Mouse (Mus musculus) CD4-positive helper T cell, adult 2 months (primary cell): ENCODE measurements at regions not wholly inside any gene's neighbourhood (a gene's known extent, or its start where the extent isn't known, plus 50 kb on each side); places are given as distances from the start of the nearest gene placed in this dataset.

Experiments
- DNase-seq: peaks from one replicate; pipeline ENCODE4 v3.0.0-alpha.2; 2012; ENCODE audit warnings: low read depth, missing footprints, low spot score

GRCm38 (mm10) chr16:21318640-21319365 is 104.1 kb upstream of the Vps8 start:
- DNase-seq, result no peak

- DNase-seq, result no peak
Observed at GRCm38 (mm10) chr16:21320284-21320683, 102.6 kb upstream of the Vps8 start.

- no peak for DNase-seq
Observed at GRCm38 (mm10) chr16:21321188-21322070, 101.5 kb upstream of the Vps8 start.

GRCm38 (mm10) chr16:21322437-21322836 is 100.5 kb upstream of the Vps8 start:
- DNase-seq, result no peak

GRCm38 (mm10) chr16:21323446-21324034 is 99.4 kb upstream of the Vps8 start:
- no peak for DNase-seq

GRCm38 (mm10) chr16:21327969-21328368 is 94.9 kb upstream of the Vps8 start:
- no peak for DNase-seq

GRCm38 (mm10) chr16:21329199-21329598 is 93.7 kb upstream of the Vps8 start:
- DNase-seq, result no peak

- no peak for DNase-seq
Observed at GRCm38 (mm10) chr16:21331229-21331628, 91.7 kb upstream of the Vps8 start.

GRCm38 (mm10) chr16:21332411-21332810 is 90.5 kb upstream of the Vps8 start:
- no peak for DNase-seq

GRCm38 (mm10) chr16:21332862-21333222 is 90.1 kb upstream of the Vps8 start:
- DNase-seq, result no peak

- DNase-seq, result peak; percentile 95
Observed at GRCm38 (mm10) chr16:21333223-21333951, 89.5 kb upstream of the Vps8 start.

GRCm38 (mm10) chr16:21339061-21339459 is 83.9 kb upstream of the Vps8 start:
- DNase-seq, result no peak

GRCm38 (mm10) chr16:21339460-21340081 is 83.3 kb upstream of the Vps8 start:
- no peak for DNase-seq

GRCm38 (mm10) chr16:21340136-21340535 is 82.8 kb upstream of the Vps8 start:
- DNase-seq, result no peak

GRCm38 (mm10) chr16:21349869-21350268 is 73.0 kb upstream of the Vps8 start:
- no peak for DNase-seq

- DNase-seq, result no peak
Observed at GRCm38 (mm10) chr16:21351289-21351688, 71.6 kb upstream of the Vps8 start.

- DNase-seq, result no peak
Observed at GRCm38 (mm10) chr16:21353111-21353510, 69.8 kb upstream of the Vps8 start.

- DNase-seq, result peak; percentile 11
Observed at GRCm38 (mm10) chr16:21353545-21353944, 69.4 kb upstream of the Vps8 start.

- no peak for DNase-seq
Observed at GRCm38 (mm10) chr16:21355638-21356037, 67.3 kb upstream of the Vps8 start.

- no peak for DNase-seq
Observed at GRCm38 (mm10) chr16:21357433-21357832, 65.5 kb upstream of the Vps8 start.

GRCm38 (mm10) chr16:21358313-21358920 is 64.5 kb upstream of the Vps8 start:
- DNase-seq, result no peak
